Mouse (Mus musculus): ENCODE results near the gene E2f1. TPM values are rescaled to one million over a fixed set of nuclear protein-coding genes. Genes with fewer than 3 reads are reported as not detected.

Gene E2f1
- total RNA-seq, 1 experiment from 2014 or later, result 9.9 TPM

DNA sequence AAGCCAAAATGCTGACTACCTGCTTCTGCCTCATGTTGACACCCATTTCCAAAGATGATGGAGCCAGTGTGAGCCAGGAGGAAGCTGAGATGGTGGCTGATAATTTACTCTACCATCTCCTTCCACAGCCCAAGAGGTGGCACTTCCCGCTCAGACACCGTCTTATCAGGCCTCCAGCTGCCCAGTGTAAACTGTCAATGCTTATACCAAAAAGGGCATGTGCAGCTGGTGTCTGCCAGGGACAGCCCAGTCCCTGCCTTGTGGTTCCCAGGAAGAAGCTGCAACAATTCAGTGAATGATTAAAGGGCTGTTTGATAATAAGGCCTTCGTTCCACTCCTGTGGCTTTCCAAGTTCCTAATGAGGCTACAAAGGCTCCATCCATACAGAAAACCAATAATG is 31.0 kb downstream of the E2f1 start:
- ATAC-seq (replicated peaks in 1 of 2; ENCODE audit: insufficient read depth in 1 of 2, low FRiP score in 2 of 2, low TSS enrichment in 1 of 2, low read depth in 1 of 2, poor library complexity in 2 of 2, severe bottlenecking in 2 of 2), result no peak

DNA sequence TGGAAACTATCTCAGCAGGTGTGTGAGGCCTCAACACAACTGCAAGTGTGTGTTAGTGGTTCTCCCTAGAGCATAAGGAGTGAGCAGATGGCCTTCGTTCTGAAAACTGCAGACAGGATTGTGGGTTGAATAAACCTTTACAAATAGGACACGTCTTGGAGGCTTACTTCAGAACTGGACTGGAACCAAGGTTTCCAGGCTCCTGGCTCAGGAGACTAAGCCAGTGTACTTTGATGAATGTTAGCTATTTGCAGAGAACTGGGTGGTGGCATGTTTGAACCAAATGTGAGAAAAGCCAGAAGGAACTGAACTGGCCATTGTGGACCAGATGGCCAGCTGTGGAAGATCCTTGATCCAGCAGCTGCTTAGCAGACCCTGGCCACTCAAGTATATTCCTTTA is 31.4 kb downstream of the E2f1 start:
- no peak for ATAC-seq (replicated peaks in 1 of 2; ENCODE audit: insufficient read depth in 1 of 2, low FRiP score in 2 of 2, low TSS enrichment in 1 of 2, low read depth in 1 of 2, poor library complexity in 2 of 2, severe bottlenecking in 2 of 2)

DNA sequence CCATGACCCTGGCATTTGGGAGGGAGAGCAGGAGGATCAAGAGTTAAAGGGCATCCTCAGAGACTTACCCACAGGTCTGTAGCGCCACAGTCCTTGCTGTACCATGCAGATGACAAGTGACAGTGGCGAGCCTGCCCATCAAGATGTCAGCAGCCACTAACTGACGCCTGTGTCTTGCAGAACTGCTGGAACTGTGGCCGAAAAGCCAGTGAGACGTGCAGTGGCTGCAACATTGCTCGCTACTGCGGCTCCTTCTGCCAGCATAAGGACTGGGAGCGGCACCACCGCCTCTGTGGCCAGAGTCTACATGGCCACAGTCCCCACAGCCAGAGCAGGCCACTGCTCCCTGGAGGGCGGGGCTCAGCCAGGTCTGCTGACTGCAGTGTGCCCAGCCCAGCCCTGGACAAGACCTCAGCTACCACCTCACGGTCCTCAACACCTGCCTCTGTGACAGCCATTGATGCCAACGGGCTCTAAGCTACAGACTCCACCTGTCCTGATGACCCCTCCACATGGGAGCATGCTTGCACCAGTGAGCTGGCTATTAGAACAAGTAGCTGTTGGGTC is 34.9 kb downstream of the E2f1 start:
- no peak for ATAC-seq (replicated peaks in 1 of 2; ENCODE audit: insufficient read depth in 1 of 2, low FRiP score in 2 of 2, low TSS enrichment in 1 of 2, low read depth in 1 of 2, poor library complexity in 2 of 2, severe bottlenecking in 2 of 2)

DNA sequence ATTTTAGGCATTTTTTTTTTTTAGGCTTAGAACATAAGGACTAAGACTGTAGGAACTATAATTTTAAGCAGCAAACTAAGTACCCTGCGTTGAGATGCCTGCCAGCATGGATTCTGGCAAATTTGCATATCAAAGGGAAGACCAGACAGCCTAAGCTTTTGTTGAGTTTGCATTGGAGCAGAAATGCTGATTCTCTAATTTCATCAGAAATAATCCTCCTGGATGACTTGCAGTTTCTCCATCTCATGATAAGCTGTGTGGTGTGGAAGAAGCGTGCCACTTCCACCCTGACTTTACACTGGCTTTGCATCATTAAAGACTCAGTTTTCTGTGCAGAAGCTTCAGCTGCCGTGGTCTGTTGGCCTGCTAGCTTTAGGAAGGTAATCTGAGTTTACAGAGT is 36.8 kb downstream of the E2f1 start:
- no peak for ATAC-seq (replicated peaks in 1 of 2; ENCODE audit: insufficient read depth in 1 of 2, low FRiP score in 2 of 2, low TSS enrichment in 1 of 2, low read depth in 1 of 2, poor library complexity in 2 of 2, severe bottlenecking in 2 of 2)

DNA sequence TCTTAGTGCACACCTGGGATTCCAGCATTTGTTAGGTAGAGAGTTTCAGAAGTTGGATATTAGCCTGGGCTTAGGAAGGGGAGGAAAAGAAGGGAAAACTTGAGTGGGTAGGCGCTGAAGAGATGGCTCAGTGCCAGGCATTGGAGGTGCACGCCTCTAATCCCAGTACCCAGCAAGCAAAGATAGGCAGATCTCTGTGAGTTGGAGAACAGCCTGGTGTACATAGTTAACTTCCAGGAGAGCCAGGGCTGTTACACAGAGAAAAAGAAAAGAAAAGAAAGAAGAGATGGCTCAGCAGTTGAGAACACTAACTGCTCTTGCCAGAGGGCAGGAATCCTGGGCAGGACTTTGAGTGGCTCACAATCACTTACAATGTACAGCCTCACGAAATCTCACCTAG is 43.2 kb downstream of the E2f1 start:
- ATAC-seq (replicated peaks in 1 of 2; ENCODE audit: insufficient read depth in 1 of 2, low FRiP score in 2 of 2, low TSS enrichment in 1 of 2, low read depth in 1 of 2, poor library complexity in 2 of 2, severe bottlenecking in 2 of 2), result no peak

DNA sequence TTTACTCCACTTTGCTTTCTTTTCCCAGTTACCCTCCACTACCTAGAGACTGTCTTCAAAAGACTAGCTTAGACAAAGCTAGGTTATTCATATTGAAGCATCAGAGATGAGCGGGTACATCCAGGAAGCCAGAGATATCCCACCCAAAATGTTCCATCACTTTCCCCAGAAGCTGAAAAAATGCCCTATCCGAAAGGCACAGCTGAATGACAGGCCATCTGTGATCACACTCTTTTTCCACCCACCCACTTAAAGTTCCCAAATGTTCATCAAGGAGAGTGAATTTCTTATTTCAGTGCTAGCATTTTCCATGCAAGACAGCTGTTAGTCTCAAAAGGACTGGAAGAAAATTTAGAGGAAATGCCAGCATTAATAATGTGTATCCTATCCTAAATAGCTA is 44.4 kb downstream of the E2f1 start:
- no peak for ATAC-seq (replicated peaks in 1 of 2; ENCODE audit: insufficient read depth in 1 of 2, low FRiP score in 2 of 2, low TSS enrichment in 1 of 2, low read depth in 1 of 2, poor library complexity in 2 of 2, severe bottlenecking in 2 of 2)

DNA sequence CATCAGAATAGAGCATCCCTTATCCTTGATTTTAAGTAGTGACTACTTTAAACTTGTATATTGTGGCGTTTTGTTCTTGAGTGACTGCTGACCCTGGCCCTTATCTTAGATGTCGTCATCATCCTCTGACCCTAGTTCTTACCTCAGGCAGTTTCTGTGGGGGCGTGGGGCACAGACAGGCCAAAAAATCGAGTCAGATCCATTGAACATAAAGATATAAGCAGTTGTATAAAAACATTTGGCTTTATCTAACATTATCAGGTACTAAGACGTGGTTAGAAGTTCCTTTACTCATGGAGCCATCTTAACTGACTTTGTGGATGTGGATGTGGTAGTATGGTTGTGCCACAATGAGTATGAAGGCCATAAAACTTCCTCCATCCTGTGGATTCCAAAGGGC is 47.4 kb downstream of the E2f1 start:
- no peak for ATAC-seq (replicated peaks in 1 of 2; ENCODE audit: insufficient read depth in 1 of 2, low FRiP score in 2 of 2, low TSS enrichment in 1 of 2, low read depth in 1 of 2, poor library complexity in 2 of 2, severe bottlenecking in 2 of 2)

DNA sequence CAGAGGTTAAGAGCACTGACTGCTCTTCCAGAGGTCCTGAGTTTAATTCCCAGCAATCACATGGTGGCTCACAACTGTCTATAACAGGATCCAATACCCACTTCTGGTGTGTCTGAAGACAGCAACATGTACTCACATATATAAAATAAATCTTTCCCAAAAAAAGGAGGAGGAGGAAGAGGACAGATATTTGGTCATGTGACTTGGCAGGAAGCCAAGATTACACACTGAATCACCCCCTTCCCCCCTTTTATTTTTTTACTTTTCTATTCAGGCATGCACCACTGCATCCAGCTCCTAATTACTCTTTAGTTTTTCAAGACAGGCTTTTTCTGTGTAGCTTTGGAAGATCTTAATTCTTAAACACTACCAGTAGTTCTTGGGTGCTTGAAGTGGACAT is 48.2 kb downstream of the E2f1 start:
- ATAC-seq (replicated peaks in 1 of 2; ENCODE audit: insufficient read depth in 1 of 2, low FRiP score in 2 of 2, low TSS enrichment in 1 of 2, low read depth in 1 of 2, poor library complexity in 2 of 2, severe bottlenecking in 2 of 2), result no peak

DNA sequence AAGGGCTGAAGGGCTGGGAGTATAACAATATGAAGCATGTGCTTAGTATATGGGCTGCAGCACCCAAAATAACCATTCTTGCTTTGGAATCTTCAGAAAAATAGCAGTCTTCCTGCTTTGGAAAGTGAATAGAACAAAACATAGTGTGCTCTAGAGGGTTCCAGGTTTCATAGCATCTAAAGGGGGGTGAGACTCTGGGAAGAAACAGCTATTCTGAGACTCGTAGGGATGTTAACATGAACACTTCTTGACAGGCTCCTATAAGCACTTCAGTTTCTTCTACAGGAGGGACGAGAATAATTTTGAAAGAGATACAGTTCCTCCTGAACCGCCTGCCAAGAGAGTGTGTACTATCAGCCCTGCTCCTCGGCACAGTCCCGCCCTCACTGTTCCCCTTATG is 52.3 kb downstream of the E2f1 start:
- no peak for ATAC-seq (replicated peaks in 1 of 2; ENCODE audit: insufficient read depth in 1 of 2, low FRiP score in 2 of 2, low TSS enrichment in 1 of 2, low read depth in 1 of 2, poor library complexity in 2 of 2, severe bottlenecking in 2 of 2)

DNA sequence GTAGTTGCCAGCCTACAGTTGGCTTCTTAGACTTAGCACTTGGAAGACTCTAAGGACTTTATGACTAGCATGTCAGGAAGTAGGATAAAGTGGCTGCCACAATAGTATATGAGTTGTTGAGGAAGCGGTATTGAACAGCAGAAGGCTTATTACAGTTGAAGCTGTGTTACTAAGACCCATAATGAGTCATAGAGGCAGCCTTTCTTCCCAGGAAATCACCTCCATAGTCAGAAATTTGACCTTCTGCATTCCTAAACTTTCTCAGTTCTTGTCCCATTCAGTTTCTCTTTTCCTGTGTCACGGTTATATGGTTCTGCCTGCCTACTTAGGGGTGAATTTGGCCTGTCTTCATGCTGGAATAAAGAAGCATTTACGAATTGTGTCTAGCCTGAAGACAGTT is 52.7 kb downstream of the E2f1 start:
- ATAC-seq (replicated peaks in 1 of 2; ENCODE audit: insufficient read depth in 1 of 2, low FRiP score in 2 of 2, low TSS enrichment in 1 of 2, low read depth in 1 of 2, poor library complexity in 2 of 2, severe bottlenecking in 2 of 2), result no peak

DNA sequence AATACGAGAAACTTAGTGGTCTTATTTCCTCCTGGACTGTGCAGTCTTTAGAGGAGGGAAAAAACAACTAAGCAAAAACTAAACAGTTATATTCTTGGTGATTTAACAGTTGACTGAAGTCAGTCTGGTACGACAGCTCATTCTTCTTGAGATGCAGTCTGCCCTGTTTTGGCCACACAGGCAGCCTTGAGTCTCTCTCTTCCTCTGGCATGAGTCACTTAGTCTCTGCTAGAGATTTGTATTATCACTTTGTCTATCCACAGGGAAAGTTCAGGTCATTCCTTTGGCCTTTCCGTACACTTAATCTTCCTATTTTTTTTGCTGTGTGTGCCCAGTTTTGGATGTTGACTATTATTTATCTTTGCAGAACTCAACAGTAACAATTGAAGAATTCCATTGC is 59.6 kb downstream of the E2f1 start:
- ATAC-seq (replicated peaks in 1 of 2; ENCODE audit: insufficient read depth in 1 of 2, low FRiP score in 2 of 2, low TSS enrichment in 1 of 2, low read depth in 1 of 2, poor library complexity in 2 of 2, severe bottlenecking in 2 of 2), result no peak

Other genes with a start within 250 kb of the E2f1 start
- 22.8 and 26.2 TPM in 2 replicates for gene Cdk5rap1, start 196.9 kb downstream of the E2f1 start, total RNA-seq (2017)
- gene Snta1, start 161.8 kb downstream of the E2f1 start, total RNA-seq (2017), result 0.69 TPM in 1 of 2 replicates, not detected in the other
- 25.0 and 26.6 TPM in 2 replicates for gene Cbfa2t2, start 133.4 kb downstream of the E2f1 start, total RNA-seq (2017)
- not detected in 2 replicates for gene 1700003F12Rik, start 22.8 kb downstream of the E2f1 start, total RNA-seq (2017)
- gene Actl10, start 18.1 kb downstream of the E2f1 start, total RNA-seq (2017), result not detected in 2 replicates
- gene Necab3, start 11.0 kb downstream of the E2f1 start, total RNA-seq (2017), result 1.2 and 2.6 TPM in 2 replicates
- 12.6 and 17.2 TPM in 2 replicates for gene Pxmp4, start 33.8 kb upstream of the E2f1 start, total RNA-seq (2017)
- gene Zfp341, start 43.4 kb upstream of the E2f1 start, total RNA-seq (2017), result 0.69 and 1.9 TPM in 2 replicates
- not detected in 2 replicates for gene 4930519P11Rik, start 43.5 kb upstream of the E2f1 start, total RNA-seq (2017)
- gene Chmp4b, start 81.8 kb upstream of the E2f1 start, total RNA-seq (2017), result 98.4 and 114 TPM in 2 replicates
- not detected in 2 replicates for gene Gm14214, start 200.1 kb upstream of the E2f1 start, total RNA-seq (2017)
- gene Raly, start 221.2 kb upstream of the E2f1 start, total RNA-seq (2017), result 180 and 207 TPM in 2 replicates
- not detected in 2 replicates for gene a, start 221.5 kb upstream of the E2f1 start, total RNA-seq (2017)